8 mouse cellular contexts compared by ENCODE assay signal in genomic region chr2:3424579-3424910, GRCm38 (mm10). TPM values are rescaled to one million over a fixed set of nuclear protein-coding genes. Genes with fewer than 3 reads are reported as not detected.
DNase-seq lines count a peak whose midpoint lies in the region; ATAC-seq and TF ChIP-seq lines count a peak whose summit lies in the region.

No protein-coding gene starts in this region.

- no peaks in the 10 kb centered on the region for H3K27me3 ChIP-seq in heart, embryonic 11.5 days (ENCODE audit: control insufficient read depth, insufficient read depth, low read length)
- no peaks in the 10 kb centered on the region for H3K27me3 ChIP-seq in forebrain, embryonic 12.5 days
- no peaks in the 10 kb centered on the region for H3K27me3 ChIP-seq in liver, embryonic 14.5 days (ENCODE audit: control insufficient read depth, insufficient read depth, low read length)

- H3K9me3 ChIP-seq in heart, embryonic 11.5 days (replicated peaks; ENCODE audit: control insufficient read depth, low read length), result no peaks in the 10 kb centered on the region
- H3K9me3 ChIP-seq in forebrain, embryonic 12.5 days, result no peaks in the 10 kb centered on the region
- H3K9me3 ChIP-seq in liver, embryonic 14.5 days (ENCODE audit: control insufficient read depth, low read length), result no peaks in the 10 kb centered on the region

- no peaks in the 10 kb centered on the region for H3K36me3 ChIP-seq in heart, embryonic 11.5 days (ENCODE audit: control insufficient read depth, insufficient read depth, low read length)
- H3K36me3 ChIP-seq in forebrain, embryonic 12.5 days (replicated peaks), result no peaks in the 10 kb centered on the region
- H3K36me3 ChIP-seq in liver, embryonic 14.5 days (replicated peaks; ENCODE audit: control insufficient read depth, insufficient read depth, low read depth), result no peaks in the 10 kb centered on the region

- H3K4me2 ChIP-seq in heart, embryonic 11.5 days, result peak overlapping the region; percentile 95
- peak overlapping the region; percentile 71 for H3K4me2 ChIP-seq in forebrain, embryonic 12.5 days
- peak overlapping the region; percentile 69 for H3K4me2 ChIP-seq in liver, embryonic 14.5 days (ENCODE audit: low read depth)

- H3K9ac ChIP-seq in heart, embryonic 11.5 days (ENCODE audit: low read depth, low read length), result peak overlapping the region; percentile 78
- peak overlapping the region; percentile 47 for H3K9ac ChIP-seq in forebrain, embryonic 12.5 days
- peak overlapping the region; percentile 62 for H3K9ac ChIP-seq in liver, embryonic 14.5 days (replicated peaks)

- no peak for DNase-seq in heart, postnatal 14 days
- DNase-seq in CD4-positive, CD25-positive, alpha-beta regulatory T cell, adult 2 months (ENCODE audit: low read depth, low spot score), result peak; percentile 40
- peak in 2 of 3 experiments; percentile 9 to 23 for DNase-seq in liver, embryonic 14.5 days (ENCODE audit: low read depth in 3 of 3, low spot score in 3 of 3)
- no peak for DNase-seq in frontal cortex, postnatal 25 days (ENCODE audit: low spot score in 2 of 2)
- no peak for DNase-seq in left cerebral cortex, postnatal 36 days (ENCODE audit: low spot score in 2 of 2)
- DNase-seq in adrenal gland, postnatal 14 days, result no peak

- intact Hi-C loops in heart, postnatal 14 days (cut with DNase I), result loop anchor here (5.0 kb wide), 1 partner anchor 88 kb away; the partner anchor contains the start of genes Cdnf, Gm45902 and Hspa14
- intact Hi-C loops in left cerebral cortex, postnatal 36 days (cut with DNase I), result no loop called here

- TF ChIP-seq EP300 in liver, embryonic 14.5 days (IDR thresholded peaks at IDR 0.05; ENCODE audit: low read depth), result no peak

- 11% methylated on average over 10 of the region's 10 CpGs for WGBS in heart, embryonic 11.5 days (ENCODE audit: insufficient replicate concordance)
- 12% methylated on average over 10 of the region's 10 CpGs for WGBS in forebrain, embryonic 12.5 days
- 2% methylated on average over 9 of the region's 10 CpGs for WGBS in liver, embryonic 14.5 days (ENCODE audit: insufficient replicate concordance)

- peak overlapping the region; percentile 77 for H3K4me3 ChIP-seq in heart, embryonic 11.5 days (ENCODE audit: low read depth, low read length)
- H3K4me3 ChIP-seq in forebrain, embryonic 12.5 days (replicated peaks), result peak overlapping the region; percentile 73
- peak overlapping the region; percentile 75 to 88 for H3K4me3 ChIP-seq in liver, embryonic 14.5 days (ENCODE audit: insufficient read depth in 1 of 2, low read depth in 2 of 2, low read length in 2 of 2)

- H3K27ac ChIP-seq in heart, embryonic 11.5 days (ENCODE audit: low read depth, low read length), result no peak overlapping the region
- H3K27ac ChIP-seq in forebrain, embryonic 12.5 days, result no peak overlapping the region
- H3K27ac ChIP-seq in liver, embryonic 14.5 days, result no peak overlapping the region

- no peak for TF ChIP-seq CTCF in liver, embryonic 14.5 days (IDR thresholded peaks at IDR 0.05; ENCODE audit: low read depth)

- peaks cover 2% of the 10 kb centered on the region; the same call in 1 of the 2 replicates for H3K4me1 ChIP-seq in heart, embryonic 11.5 days (ENCODE audit: control insufficient read depth, insufficient read depth, low read length)
- peaks cover 21% of the 10 kb centered on the region for H3K4me1 ChIP-seq in forebrain, embryonic 12.5 days
- H3K4me1 ChIP-seq in liver, embryonic 14.5 days (replicated peaks; ENCODE audit: control insufficient read depth in 2 of 2, insufficient read depth in 2 of 2, low read length in 1 of 2), result peaks cover 3 to 7% of the 10 kb centered on the region in 2 experiments; a peak in 2 of 4 replicates

- ATAC-seq in heart, embryonic 11.5 days (replicated peaks; ENCODE audit: insufficient number of reproducible peaks, low FRiP score, low TSS enrichment), result no peak
- 0 out of 2 replicates have a peak, but pooled peaks have one; percentile 2 for ATAC-seq in forebrain, embryonic 12.5 days (ENCODE audit: low FRiP score)
- no peak for ATAC-seq in liver, embryonic 14.5 days (ENCODE audit: insufficient read depth)

RNA-seq across cellular contexts. Expression of gene Dclre1c, which starts 0.6 kb away (rescaled TPM):
- 5.2 and 5.5 TPM in 2 replicates for polyA plus RNA-seq in heart, embryonic 11.5 days (2014; fragmentation: Nextera tagmentation; extraction: Ambion mirVana)
- total RNA-seq in heart, postnatal 14 days (2021), result 1 to 10 TPM; 3.6 to 3.8 TPM
- 7.7 and 8.7 TPM in 2 replicates for polyA plus RNA-seq in forebrain, embryonic 12.5 days (2016; fragmentation: Nextera tagmentation; extraction: Ambion mirVana)
- 3.8 and 4.6 TPM in 2 replicates for polyA plus RNA-seq in liver, embryonic 14.5 days (2012; rRNA removed)
- polyA plus RNA-seq in liver, embryonic 14.5 days (2014; fragmentation: Nextera tagmentation; extraction: Ambion mirVana), result 3.0 and 4.5 TPM in 2 replicates
- 10 to 100 TPM in 1 of 2 experiments, 1 to 10 TPM in 1; 8.8 to 15.5 TPM for total RNA-seq in left cerebral cortex, postnatal 36 days (2021)
- total RNA-seq in adrenal gland, postnatal 14 days (2021), result 6.7 and 7.2 TPM in 2 replicates

RNA-seq across cellular contexts. Expression of gene Meig1, which starts 2.1 kb away (rescaled TPM):
- polyA plus RNA-seq in heart, embryonic 11.5 days (2014; fragmentation: Nextera tagmentation; extraction: Ambion mirVana), result not detected in 2 replicates
- total RNA-seq in heart, postnatal 14 days (2021), result 1 to 10 TPM; 2.2 to 3.0 TPM
- polyA plus RNA-seq in forebrain, embryonic 12.5 days (2016; fragmentation: Nextera tagmentation; extraction: Ambion mirVana), result 2.1 and 3.2 TPM in 2 replicates
- not detected in 2 replicates for polyA plus RNA-seq in liver, embryonic 14.5 days (2012; rRNA removed)
- not detected in 2 replicates for polyA plus RNA-seq in liver, embryonic 14.5 days (2014; fragmentation: Nextera tagmentation; extraction: Ambion mirVana)
- 1 to 10 TPM; 2.1 to 2.3 TPM for total RNA-seq in left cerebral cortex, postnatal 36 days (2021)
- not detected in 2 replicates for total RNA-seq in adrenal gland, postnatal 14 days (2021)

RNA-seq across cellular contexts. Expression of gene Olah, which starts 27.5 kb away (rescaled TPM):
- polyA plus RNA-seq in heart, embryonic 11.5 days (2014; fragmentation: Nextera tagmentation; extraction: Ambion mirVana), result not detected in 2 replicates
- not detected for total RNA-seq in heart, postnatal 14 days (2021)
- polyA plus RNA-seq in forebrain, embryonic 12.5 days (2016; fragmentation: Nextera tagmentation; extraction: Ambion mirVana), result not detected in 2 replicates
- not detected in 2 replicates for polyA plus RNA-seq in liver, embryonic 14.5 days (2012; rRNA removed)
- not detected in 2 replicates for polyA plus RNA-seq in liver, embryonic 14.5 days (2014; fragmentation: Nextera tagmentation; extraction: Ambion mirVana)
- not detected for total RNA-seq in left cerebral cortex, postnatal 36 days (2021)
- total RNA-seq in adrenal gland, postnatal 14 days (2021), result not detected in 2 replicates

RNA-seq across cellular contexts. Expression of gene Suv39h2, which starts 50.3 kb away (rescaled TPM):
- polyA plus RNA-seq in heart, embryonic 11.5 days (2014; fragmentation: Nextera tagmentation; extraction: Ambion mirVana), result 12.1 and 13.9 TPM in 2 replicates
- under 1 TPM; 0.74 to 0.76 TPM for total RNA-seq in heart, postnatal 14 days (2021)
- polyA plus RNA-seq in forebrain, embryonic 12.5 days (2016; fragmentation: Nextera tagmentation; extraction: Ambion mirVana), result 37.8 and 40.3 TPM in 2 replicates
- 2.4 and 4.1 TPM in 2 replicates for polyA plus RNA-seq in liver, embryonic 14.5 days (2012; rRNA removed)
- polyA plus RNA-seq in liver, embryonic 14.5 days (2014; fragmentation: Nextera tagmentation; extraction: Ambion mirVana), result 7.4 and 7.8 TPM in 2 replicates
- total RNA-seq in left cerebral cortex, postnatal 36 days (2021), result 1 to 10 TPM; 3.2 to 4.4 TPM
- 2.3 and 2.9 TPM in 2 replicates for total RNA-seq in adrenal gland, postnatal 14 days (2021)

Comparison
In these comparisons a context has a peak if more than half of its experiments do, and no peak if none do; other contexts are left out.
1. DNase-seq: peak in CD4-positive, CD25-positive, alpha-beta regulatory T cell, adult 2 months (single experiment) and liver, embryonic 14.5 days (2 of 3); none in heart, postnatal 14 days (0 of 2), frontal cortex, postnatal 25 days (0 of 2), left cerebral cortex, postnatal 36 days (0 of 2) and adrenal gland, postnatal 14 days (single experiment).
2. Peak in every context shown above with its lines, with median percentiles within 50 percentile points of each other: H3K4me2 ChIP-seq, H3K4me3 ChIP-seq and H3K9ac ChIP-seq.